Mouse (Mus musculus): ENCODE measurements around the gene Pagr1b. TPM values are rescaled to one million over a fixed set of nuclear protein-coding genes. Genes with fewer than 3 reads are reported as not detected.

Pagr1b gene
- not detected in 2 replicates for polyA plus RNA-seq (2016; fragmentation: Nextera tagmentation; extraction: Ambion mirVana)

GRCm38 (mm10) chr7:127016481-127016485 is at the start of gene Pagr1b:
Gene Pagr1b, minus strand, starts transcription at chr7:127016484.
- Histone ChIP-seq H3K9ac (peak within 1 kb of the TSS; percentile 80), H3K27ac (peak within 1 kb of the TSS; percentile 86), H3K36me3 (peaks cover 27% of the 10 kb centered on the region), H3K4me1 (peaks cover 58% of the 10 kb centered on the region), H3K4me2 (replicated peaks) (peak within 1 kb of the TSS; percentile 94), H3K27me3 (replicated peaks) (no peaks in the 10 kb centered on the region), H3K4me3 (peak within 1 kb of the TSS; percentile 61), H3K9me3 (no peaks in the 10 kb centered on the region)
- ATAC-seq (ENCODE audit: low FRiP score, low read depth) = no peak

GRCm38 (mm10) chr7:127065538-127065937 is 49.3 kb upstream of the Pagr1b start:
- H3K9ac ChIP-seq = no peak overlapping the region
- no peak overlapping the region for H3K4me2 ChIP-seq (replicated peaks)
- no peaks in the 10 kb centered on the region for H3K27me3 ChIP-seq (replicated peaks)
- H3K27ac ChIP-seq = no peak overlapping the region
- no peaks in the 10 kb centered on the region for H3K36me3 ChIP-seq
- H3K4me1 ChIP-seq = no peaks in the 10 kb centered on the region
- no peaks in the 10 kb centered on the region for H3K9me3 ChIP-seq
- WGBS = 90% methylated on average over 6 of the region's 6 CpGs
- H3K4me3 ChIP-seq = no peak overlapping the region
- no peak for ATAC-seq (ENCODE audit: low FRiP score, low read depth)

GRCm38 (mm10) chr7:127055026-127055585 is 38.8 kb upstream of the Pagr1b start:
- Histone ChIP-seq H3K4me3 (no peak overlapping the region), H3K9me3 (no peaks in the 10 kb centered on the region), H3K9ac (no peak overlapping the region), H3K4me1 (no peaks in the 10 kb centered on the region), H3K4me2 (replicated peaks) (no peak overlapping the region), H3K36me3 (no peaks in the 10 kb centered on the region), H3K27ac (no peak overlapping the region), H3K27me3 (replicated peaks) (no peaks in the 10 kb centered on the region)
- 76% methylated on average over 5 of the region's 5 CpGs for WGBS
- ATAC-seq (ENCODE audit: low FRiP score, low read depth) = no peak

GRCm38 (mm10) chr7:127041851-127042672 is 25.8 kb upstream of the Pagr1b start, which contains the start of gene Kif22:
Gene Kif22, minus strand, starts transcription at chr7:127042471.
- H3K9me3 ChIP-seq = no peaks in the 10 kb centered on the region
- 0 out of 2 replicates have a peak, but pooled peaks cover 6% of the 10 kb centered on the region for H3K36me3 ChIP-seq
- H3K4me1 ChIP-seq = peaks cover 14% of the 10 kb centered on the region
- H3K9ac ChIP-seq = peak within 1 kb of the TSS; percentile 68
- H3K4me2 ChIP-seq (replicated peaks) = peak within 1 kb of the TSS; percentile 70
- under 1% methylated on average over 53 of the region's 53 CpGs for WGBS
- ATAC-seq (ENCODE audit: low FRiP score, low read depth) = peak; percentile 48; the same call in 1 of the 2 replicates
- no peak within 1 kb of the TSS for H3K27ac ChIP-seq
- no peaks in the 10 kb centered on the region for H3K27me3 ChIP-seq (replicated peaks)
- H3K4me3 ChIP-seq = peak within 1 kb of the TSS; percentile 73

- no peak overlapping the region for H3K27ac ChIP-seq
- H3K4me3 ChIP-seq = no peak overlapping the region
- no peaks in the 10 kb centered on the region for H3K9me3 ChIP-seq
- H3K4me1 ChIP-seq = peaks cover 8% of the 10 kb centered on the region
- no peak overlapping the region for H3K4me2 ChIP-seq (replicated peaks)
- no peak overlapping the region for H3K9ac ChIP-seq
- peaks cover 67% of the 10 kb centered on the region for H3K36me3 ChIP-seq
- ATAC-seq (ENCODE audit: low FRiP score, low read depth) = no peak
- WGBS = 47% methylated on average over 1 of the region's 1 CpGs
- no peaks in the 10 kb centered on the region for H3K27me3 ChIP-seq (replicated peaks)
These were observed 15.0 kb upstream of the Pagr1b start for GRCm38 (mm10) chr7:127031244-127031643.

GRCm38 (mm10) chr7:127030172-127030571 is 13.9 kb upstream of the Pagr1b start:
- H3K36me3 ChIP-seq = peaks cover 61% of the 10 kb centered on the region
- WGBS = 100% methylated on average over 1 of the region's 1 CpGs

GRCm38 (mm10) chr7:127027885-127028284 is 11.6 kb upstream of the Pagr1b start:
- WGBS = 68% methylated on average over 8 of the region's 8 CpGs
- peaks cover 30% of the 10 kb centered on the region for H3K4me1 ChIP-seq
- peak overlapping the region; percentile 98 for H3K4me3 ChIP-seq
- H3K27ac ChIP-seq = peak overlapping the region; percentile 98
- peak overlapping the region; percentile 76 for H3K4me2 ChIP-seq (replicated peaks)
- no peaks in the 10 kb centered on the region for H3K27me3 ChIP-seq (replicated peaks)
- ATAC-seq (ENCODE audit: low FRiP score, low read depth) = no peak
- H3K36me3 ChIP-seq = peaks cover 63% of the 10 kb centered on the region
- peak overlapping the region; percentile 61 for H3K9ac ChIP-seq
- no peaks in the 10 kb centered on the region for H3K9me3 ChIP-seq

More at GRCm38 (mm10) chr7:127030172-127030571, 13.9 kb upstream of the Pagr1b start:
- Histone ChIP-seq H3K27me3 (replicated peaks) (no peaks in the 10 kb centered on the region), H3K4me1 (peaks cover 8% of the 10 kb centered on the region), H3K27ac (no peak overlapping the region), H3K4me3 (no peak overlapping the region), H3K9ac (no peak overlapping the region), H3K9me3 (no peaks in the 10 kb centered on the region), H3K4me2 (replicated peaks) (no peak overlapping the region)
- ATAC-seq (ENCODE audit: low FRiP score, low read depth) = no peak

GRCm38 (mm10) chr7:127026984-127027726 is 10.9 kb upstream of the Pagr1b start, which contains the start of gene Maz:
Gene Maz, minus strand, starts transcription at chr7:127027037.
- Histone ChIP-seq H3K4me1 (peaks cover 38% of the 10 kb centered on the region), H3K4me3 (peak within 1 kb of the TSS; percentile 98), H3K27me3 (replicated peaks) (no peaks in the 10 kb centered on the region), H3K27ac (peak within 1 kb of the TSS; percentile 98), H3K9ac (peak within 1 kb of the TSS; percentile 89), H3K36me3 (peaks cover 63% of the 10 kb centered on the region), H3K4me2 (replicated peaks) (peak within 1 kb of the TSS; percentile 98), H3K9me3 (no peaks in the 10 kb centered on the region)
- ATAC-seq (ENCODE audit: low FRiP score, low read depth) = peak; percentile 88
- under 1% methylated on average over 51 of the region's 63 CpGs for WGBS

GRCm38 (mm10) chr7:127026616-127026983 is 10.3 kb upstream of the Pagr1b start:
- peak overlapping the region; percentile 98 for H3K27ac ChIP-seq
- no peaks in the 10 kb centered on the region for H3K9me3 ChIP-seq
- peaks cover 43% of the 10 kb centered on the region for H3K4me1 ChIP-seq
- H3K4me3 ChIP-seq = peak overlapping the region; percentile 98
- WGBS = 3% methylated on average over 5 of the region's 48 CpGs
- H3K27me3 ChIP-seq (replicated peaks) = no peaks in the 10 kb centered on the region
- peak overlapping the region; percentile 89 for H3K9ac ChIP-seq
- peak overlapping the region; percentile 98 for H3K4me2 ChIP-seq (replicated peaks)
- ATAC-seq (ENCODE audit: low FRiP score, low read depth) = peak; percentile 8; the same call in 1 of the 2 replicates
- H3K36me3 ChIP-seq = peaks cover 61% of the 10 kb centered on the region

- H3K4me1 ChIP-seq = peaks cover 47% of the 10 kb centered on the region
- ATAC-seq (ENCODE audit: low FRiP score, low read depth) = peak; percentile 21
- under 1% methylated on average over 47 of the region's 48 CpGs for WGBS
- peak overlapping the region; percentile 89 for H3K9ac ChIP-seq
- H3K4me2 ChIP-seq (replicated peaks) = peak overlapping the region; percentile 98
- H3K9me3 ChIP-seq = no peaks in the 10 kb centered on the region
- H3K27me3 ChIP-seq (replicated peaks) = no peaks in the 10 kb centered on the region
- H3K27ac ChIP-seq = peak overlapping the region; percentile 98
- H3K36me3 ChIP-seq = peaks cover 58% of the 10 kb centered on the region
- peak overlapping the region; percentile 98 for H3K4me3 ChIP-seq
These were observed 9.9 kb upstream of the Pagr1b start for GRCm38 (mm10) chr7:127026161-127026600.

- 0 out of 2 replicates have a peak, but pooled peaks have one; percentile 2 for ATAC-seq (ENCODE audit: low FRiP score, low read depth)
- Histone ChIP-seq H3K4me2 (replicated peaks) (peak overlapping the region; percentile 98), H3K36me3 (peaks cover 53% of the 10 kb centered on the region), H3K9ac (peak overlapping the region; percentile 89), H3K4me1 (peaks cover 52% of the 10 kb centered on the region), H3K9me3 (no peaks in the 10 kb centered on the region), H3K4me3 (peak overlapping the region; percentile 98), H3K27me3 (replicated peaks) (no peaks in the 10 kb centered on the region), H3K27ac (peak overlapping the region; percentile 98)
- WGBS = under 1% methylated on average over 59 of the region's 65 CpGs
These were observed 9.4 kb upstream of the Pagr1b start for GRCm38 (mm10) chr7:127025556-127026160.
